Mouse (Mus musculus) embryonic fibroblast, embryonic 13.5 days (primary cell): ENCODE data around the gene Optn.

Experiments
- CTCF ChIP-seq: IDR thresholded peaks from 2 replicates; pipeline ENCODE4 v1.5.1; 2011; ENCODE audit warnings: mild to moderate bottlenecking, control low read depth, low read length, moderate library complexity, borderline replicate concordance; ENCODE audit not compliant: insufficient read depth
- POLR2A ChIP-seq: IDR thresholded peaks from 2 replicates; pipeline ENCODE4 v1.6.1; 2011; ENCODE audit warnings: low read depth, mild to moderate bottlenecking, control low read depth, low read length, moderate library complexity

- TF ChIP-seq CTCF (no peak), POLR2A (no peak)
Observed at GRCm38 (mm10) chr2:5059997-5060396, 3.9 kb downstream of the Optn start.
